Mouse (Mus musculus): ENCODE data around the gene Ap1m2.

Gene Ap1m2

GRCm38 (mm10) chr9:21245113-21245487 lies 67.0 kb downstream of the Ap1m2 start:
- no peaks in the 10 kb centered on the region; the same call in 1 of the 2 replicates for H3K27me3 ChIP-seq (ENCODE audit: control insufficient read depth, insufficient read depth, low read length, poor library complexity, severe bottlenecking)
- DNase-seq (ENCODE audit: low read depth, low spot score): no peak
- H3K36me3 ChIP-seq (ENCODE audit: control insufficient read depth, insufficient read depth, low read length, poor library complexity, severe bottlenecking): no peaks in the 10 kb centered on the region

DNA sequence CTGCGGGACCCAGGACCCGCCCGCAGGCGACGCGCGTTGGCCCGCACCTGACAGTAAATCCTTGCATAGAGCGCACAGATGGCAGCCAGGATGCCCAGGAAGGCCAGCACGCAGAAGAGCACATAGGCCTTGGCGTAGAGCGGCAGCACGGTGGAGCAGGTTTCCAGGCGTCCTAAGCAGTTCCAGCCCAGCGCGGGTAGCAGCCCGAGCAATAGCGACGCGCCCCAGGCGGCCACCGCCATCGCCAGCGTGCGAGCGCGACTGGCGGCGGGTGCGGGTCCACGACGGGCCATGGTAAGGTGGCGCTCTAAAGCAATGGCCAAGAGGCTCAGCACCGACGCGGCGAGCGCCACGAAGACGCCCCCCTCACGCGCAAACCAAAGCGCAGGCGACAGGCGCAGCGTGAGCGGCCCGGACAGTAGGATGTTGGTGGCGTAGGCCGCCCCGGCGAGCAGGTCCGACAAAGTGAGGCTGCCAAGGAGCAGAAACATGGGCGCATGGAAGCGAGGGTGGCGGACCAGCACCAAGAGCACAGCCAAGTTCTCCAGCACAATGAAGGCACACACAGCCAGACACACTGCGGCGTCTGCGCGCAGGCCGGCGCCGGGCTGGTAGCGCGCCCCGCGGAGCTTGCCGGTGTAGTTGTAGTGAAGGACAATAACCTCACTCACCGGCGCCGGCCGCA lies 67.6 kb downstream of the Ap1m2 start:
- peak; percentile 50 for DNase-seq (ENCODE audit: low read depth, low spot score)
- Histone ChIP-seq H3K36me3 (ENCODE audit: control insufficient read depth, insufficient read depth, low read length, poor library complexity, severe bottlenecking) (no peaks in the 10 kb centered on the region), H3K27me3 (ENCODE audit: control insufficient read depth, insufficient read depth, low read length, poor library complexity, severe bottlenecking) (no peaks in the 10 kb centered on the region; the same call in 1 of the 2 replicates)

Measured in splenic B cell, adult 2 months (primary cell).